Mouse (Mus musculus) bone marrow, adult 2 months (tissue): ENCODE results near the gene Plcb4.

ENCODE experiments used
- CTCF ChIP-seq: fragments of 200-500 bp; IDR thresholded peaks from 2 replicates; pipeline ENCODE4 v1.5.1; 2011; ENCODE audit warnings: low read length, control low read depth; ENCODE audit not compliant: control insufficient read depth, insufficient read depth
- POLR2A ChIP-seq: fragments of 200-500 bp; IDR thresholded peaks from 2 replicates; pipeline ENCODE4 v1.6.1; 2011; ENCODE audit warnings: low read depth, mild to moderate bottlenecking, control low read depth, low read length, borderline replicate concordance; ENCODE audit not compliant: control insufficient read depth

GRCm38 (mm10) chr2:135811453-135812101 lies 152.8 kb downstream of the Plcb4 start:
- TF ChIP-seq CTCF (no peak), POLR2A (no peak)
